Mouse (Mus musculus) lung, adult 2 months (tissue): ENCODE data around the gene Tm9sf2.

ENCODE experiments used
- CTCF ChIP-seq: fragments of 200-500 bp; IDR thresholded peaks from 2 replicates; pipeline ENCODE4 v1.5.1; 2011; ENCODE audit warnings: mild to moderate bottlenecking, low read length, control low read depth; ENCODE audit not compliant: insufficient read depth
- POLR2A ChIP-seq: fragments of 200-500 bp; IDR thresholded peaks from 2 replicates; pipeline ENCODE4 v1.6.1; 2011; ENCODE audit warnings: low read depth, mild to moderate bottlenecking, control low read depth, low read length, borderline replicate concordance; ENCODE audit errors: extremely low read depth

DNA sequence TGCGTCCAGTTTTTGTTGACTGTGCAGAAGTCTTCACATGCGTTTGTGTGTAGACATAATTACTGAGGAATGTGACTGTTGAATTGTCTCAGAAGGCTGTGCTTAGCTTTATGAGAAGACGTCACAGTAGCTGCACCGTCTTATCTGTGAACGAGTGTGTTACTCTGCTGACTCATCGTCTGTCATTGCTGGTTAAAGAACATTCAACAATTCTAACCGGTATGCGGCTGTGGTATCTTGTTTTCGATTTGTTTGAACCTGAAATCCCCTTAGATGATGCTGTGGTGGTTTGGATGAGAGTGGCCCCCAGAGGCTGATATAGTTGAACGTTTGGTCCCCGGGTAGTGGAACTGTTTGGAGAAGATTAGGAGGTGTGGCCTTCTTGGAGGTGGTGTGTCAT is 77.1 kb downstream of the Tm9sf2 start:
- TF ChIP-seq CTCF (no peak), POLR2A (no peak)
